Mouse (Mus musculus) kidney, postnatal 4 days (tissue): ENCODE measurements at regions not wholly inside any gene's neighbourhood (a gene's known extent, or its start where the extent isn't known, plus 50 kb on each side); places are given as distances from the start of the nearest gene placed in this dataset.

Experiments used
- DNase-seq, 2 experiments: peaks; one replicate each; pipeline ENCODE4 v3.0.0; 2021; ENCODE audit warnings: mixed read lengths in 2 of 2

- no peak for DNase-seq
These were observed 60.8 kb downstream of the Mis18a start for GRCm38 (mm10) chr16:90666271-90666986.

DNA sequence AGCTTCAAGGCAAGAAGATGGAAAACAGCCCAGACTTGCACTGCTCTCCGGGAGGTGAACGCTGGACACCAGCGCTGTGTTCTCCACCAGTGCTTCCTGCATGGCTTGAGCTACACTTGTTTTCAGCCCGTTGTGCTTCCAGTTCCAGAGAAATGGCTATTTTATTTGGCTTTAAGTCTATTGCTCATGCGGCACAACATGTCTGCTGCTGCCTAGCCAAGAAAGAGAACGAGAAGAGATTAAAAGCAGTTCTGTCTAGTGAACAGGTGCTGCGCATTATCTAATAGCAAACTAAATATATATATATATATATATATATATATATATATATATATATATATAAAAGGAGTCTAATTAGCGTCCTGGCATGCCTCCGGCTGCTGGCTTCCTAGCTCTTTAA, 63.1 kb downstream of the Mis18a start:
- no peak for DNase-seq

- DNase-seq = no peak
These were observed 69.2 kb downstream of the Mis18a start for GRCm38 (mm10) chr16:90658050-90658449.

DNA sequence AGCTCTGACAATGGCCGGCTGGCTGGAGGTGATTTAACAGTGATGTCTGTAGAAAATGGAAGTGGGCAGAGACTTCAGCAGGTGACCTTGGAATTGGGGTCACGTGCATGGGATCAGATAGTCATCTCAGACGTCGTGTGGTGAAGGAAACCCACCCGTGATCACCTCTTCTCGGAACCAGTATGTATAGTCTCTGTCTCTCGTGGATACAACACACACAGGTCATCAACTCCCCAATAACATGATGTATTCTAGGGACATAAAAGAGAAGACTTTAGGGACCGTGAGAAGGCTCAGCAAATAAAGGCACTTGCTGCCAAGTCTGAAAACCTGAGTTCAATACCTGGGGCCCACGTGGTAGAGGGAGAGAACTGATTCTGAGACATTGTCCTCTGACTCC, 70.2 kb downstream of the Mis18a start:
- DNase-seq = no peak

DNA sequence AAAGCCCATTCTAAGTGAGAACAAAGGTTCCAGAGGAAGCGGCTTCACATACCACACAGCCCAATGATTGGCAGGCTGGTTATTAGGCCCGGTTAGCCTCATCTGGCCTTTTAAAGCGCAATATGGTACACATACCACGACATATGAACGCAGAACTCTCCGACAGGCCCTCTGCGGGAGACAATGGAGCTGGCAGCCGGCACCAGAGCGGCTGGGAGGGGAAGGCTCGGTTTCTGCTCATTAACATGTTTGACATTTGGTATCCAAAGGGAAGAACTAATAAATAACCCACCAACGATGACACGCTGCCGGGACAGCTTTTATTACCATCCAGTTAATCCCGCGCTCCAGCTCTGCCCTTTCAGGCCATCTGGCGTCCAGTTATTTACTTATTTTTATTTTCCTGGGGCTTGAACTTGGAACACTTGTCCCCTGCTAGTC, 70.6 kb downstream of the Mis18a start:
- DNase-seq = peak; percentile 66 to 71

DNA sequence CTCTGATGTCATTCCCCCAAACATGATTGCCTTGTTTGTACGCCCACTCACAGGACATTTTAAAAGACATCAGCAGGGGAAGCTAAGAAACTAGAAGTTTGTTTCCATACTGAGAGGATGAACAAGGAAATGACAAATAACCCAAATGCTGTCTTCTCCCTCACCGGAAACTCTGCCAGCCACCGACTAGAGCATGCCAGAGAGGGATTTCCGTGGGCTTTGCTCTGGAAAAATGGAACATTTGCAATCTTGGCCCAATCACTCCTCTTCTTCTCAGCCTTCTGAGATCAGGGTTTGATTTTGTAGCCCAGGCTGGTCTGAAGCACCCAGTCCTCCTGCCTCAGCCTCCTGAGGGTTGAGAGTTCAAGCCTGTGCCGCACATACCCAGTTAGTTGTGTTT, 72.4 kb downstream of the Mis18a start:
- DNase-seq = no peak

DNA sequence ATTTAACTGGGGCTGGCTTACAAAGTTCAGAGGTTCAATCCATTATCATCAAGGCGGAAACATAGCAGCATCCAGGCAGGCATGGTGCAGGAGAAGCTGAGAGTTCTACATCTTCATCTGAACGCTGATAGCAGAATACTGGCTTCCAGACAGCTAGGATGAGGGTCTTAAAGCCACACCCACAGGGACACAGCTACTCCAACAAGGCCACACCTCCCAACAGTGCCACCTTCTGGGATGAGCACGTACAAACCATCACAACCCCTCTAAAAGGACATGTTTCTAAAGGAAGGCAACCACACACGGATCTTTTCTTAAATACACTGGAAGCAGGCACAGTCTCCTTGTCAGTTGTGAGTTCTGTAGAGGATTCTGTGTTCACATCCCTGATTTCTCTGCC, 74.4 kb downstream of the Mis18a start:
- peak in 1 of 2 experiments; percentile 7 for DNase-seq

- DNase-seq = no peak
These were observed 79.0 kb downstream of the Mis18a start for GRCm38 (mm10) chr16:90648161-90648560.

DNA sequence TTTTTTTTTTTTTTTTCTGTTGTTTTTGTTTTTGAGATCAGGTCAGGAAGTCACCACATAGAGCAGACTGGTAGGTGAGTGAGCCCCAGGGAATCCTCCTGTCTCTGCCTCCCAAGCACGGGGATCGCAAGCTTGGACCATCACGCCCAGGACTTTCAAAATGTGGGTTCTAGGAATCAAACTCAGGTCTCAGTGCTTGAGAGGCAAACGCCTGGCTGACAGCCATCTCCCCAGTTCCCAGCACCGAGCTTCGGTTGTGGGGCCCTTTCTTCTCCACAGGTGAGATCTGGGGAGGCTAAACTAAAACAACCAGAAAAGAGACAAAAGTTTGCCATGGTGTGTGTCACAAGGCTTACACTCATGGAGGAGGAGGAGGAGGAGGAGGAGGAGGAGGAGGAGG, 84.5 kb downstream of the Mis18a start:
- DNase-seq = no peak

DNA sequence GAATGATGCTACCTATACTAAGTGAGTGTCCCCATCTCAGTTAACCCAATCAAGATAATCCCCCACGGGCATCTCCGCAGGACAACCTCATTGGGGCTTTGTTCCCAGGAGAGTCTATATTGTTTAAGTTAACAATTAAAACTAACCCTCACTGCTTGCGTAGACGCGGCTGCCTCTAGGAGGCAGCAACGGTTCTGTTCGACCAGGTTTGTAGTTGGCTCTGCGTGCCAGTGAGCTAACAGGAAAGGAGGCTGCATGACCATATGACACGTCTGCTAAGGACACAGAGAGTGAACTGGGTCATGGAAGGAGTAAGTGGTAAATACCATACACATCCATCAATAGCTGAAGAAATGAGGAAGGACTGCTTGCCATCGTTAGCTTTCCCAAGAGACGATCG, 92.0 kb downstream of the Mis18a start:
- DNase-seq = peak in 1 of 2 experiments; percentile 7

DNA sequence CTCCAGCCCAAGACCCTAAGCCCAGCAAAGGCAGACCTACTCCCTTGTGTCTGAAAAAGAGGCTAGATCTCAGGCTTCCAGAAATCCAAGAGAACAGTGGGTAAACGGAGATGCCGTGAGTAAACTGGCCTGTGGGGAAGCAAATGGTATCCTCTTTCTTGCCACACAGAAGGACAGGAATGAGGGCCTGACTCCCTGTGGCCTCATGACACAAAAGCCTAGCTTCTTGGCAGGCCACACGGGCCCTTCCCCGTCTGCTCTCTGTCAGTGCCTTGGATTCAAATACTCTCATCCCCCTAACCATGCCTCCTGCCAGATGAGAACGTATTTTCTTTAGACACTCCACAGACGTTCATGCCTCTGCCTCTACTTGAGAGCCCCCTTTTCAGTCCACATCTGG, 97.2 kb downstream of the Mis18a start:
- DNase-seq = peak; percentile 40 to 60

- DNase-seq = peak; percentile 64 to 76
These were observed 97.9 kb downstream of the Mis18a start for GRCm38 (mm10) chr16:90629121-90629930.

DNA sequence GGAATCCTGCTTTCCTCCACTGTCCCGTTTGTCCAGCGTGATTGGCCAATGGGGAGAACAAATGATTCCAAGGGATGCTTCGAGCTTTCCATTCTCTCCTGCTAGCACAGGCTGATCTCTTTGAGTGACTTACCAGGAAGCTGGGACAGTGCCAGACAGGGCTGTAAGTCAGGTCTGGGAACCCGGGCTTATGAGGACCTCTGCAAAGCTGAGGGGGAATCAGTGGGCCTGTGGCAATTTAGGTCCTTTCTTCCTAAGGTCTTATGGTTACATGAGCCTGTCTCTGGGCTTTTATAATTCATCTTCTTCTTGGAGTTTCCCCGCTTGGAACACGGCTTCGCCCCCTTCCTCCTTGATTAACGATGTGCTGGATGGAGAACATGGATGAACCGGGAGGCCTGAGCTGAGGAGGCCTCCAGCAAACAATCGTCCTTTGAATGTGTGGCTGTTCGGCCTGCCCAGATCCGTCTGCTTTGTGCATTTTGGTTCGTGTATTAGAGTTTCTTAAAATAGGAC, 98.5 kb downstream of the Mis18a start:
- peak; percentile 51 to 58 for DNase-seq

GRCm38 (mm10) chr16:90626035-90626670, 101.1 kb downstream of the Mis18a start:
- DNase-seq = no peak

GRCm38 (mm10) chr16:90625301-90626034, 101.7 kb downstream of the Mis18a start:
- peak in 1 of 2 experiments; percentile 6 for DNase-seq

DNA sequence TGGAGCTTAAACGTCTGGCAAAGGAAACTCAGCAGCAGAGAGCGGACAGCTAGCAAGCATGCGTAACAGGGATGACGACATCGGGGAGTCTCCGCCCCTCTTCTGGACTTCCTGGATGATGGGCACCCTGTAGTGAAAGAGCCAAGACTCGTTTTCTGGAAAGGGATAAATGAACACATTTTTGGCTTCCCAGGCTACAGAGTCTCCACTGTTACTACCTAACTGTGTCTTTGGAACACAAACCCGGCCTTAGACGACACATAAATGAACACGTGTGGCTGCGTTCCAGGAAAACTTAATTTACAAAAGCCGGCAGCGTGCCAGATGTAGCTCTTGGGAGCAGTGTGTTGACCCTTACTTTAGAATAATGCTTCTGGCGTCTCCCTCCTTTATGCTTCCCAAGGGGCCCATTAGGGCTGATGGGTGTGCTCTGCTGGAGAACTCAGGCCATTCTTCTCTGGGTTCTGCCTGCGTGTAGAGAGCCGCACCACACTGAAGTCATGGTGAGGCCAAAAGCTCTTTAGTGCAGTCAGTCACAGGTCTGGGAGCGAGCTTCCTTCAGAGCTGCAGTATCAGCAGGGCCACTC, 103.1 kb downstream of the Mis18a start:
- DNase-seq = peak; percentile 83 to 88

- DNase-seq = peak in 1 of 2 experiments; percentile 23
These were observed 104.5 kb downstream of the Mis18a start for GRCm38 (mm10) chr16:90622677-90623225.

- DNase-seq = no peak
These were observed 105.3 kb downstream of the Mis18a start for GRCm38 (mm10) chr16:90621761-90622411.

GRCm38 (mm10) chr16:90619565-90620311, 107.5 kb downstream of the Mis18a start:
- peak; percentile 48 to 62 for DNase-seq

DNA sequence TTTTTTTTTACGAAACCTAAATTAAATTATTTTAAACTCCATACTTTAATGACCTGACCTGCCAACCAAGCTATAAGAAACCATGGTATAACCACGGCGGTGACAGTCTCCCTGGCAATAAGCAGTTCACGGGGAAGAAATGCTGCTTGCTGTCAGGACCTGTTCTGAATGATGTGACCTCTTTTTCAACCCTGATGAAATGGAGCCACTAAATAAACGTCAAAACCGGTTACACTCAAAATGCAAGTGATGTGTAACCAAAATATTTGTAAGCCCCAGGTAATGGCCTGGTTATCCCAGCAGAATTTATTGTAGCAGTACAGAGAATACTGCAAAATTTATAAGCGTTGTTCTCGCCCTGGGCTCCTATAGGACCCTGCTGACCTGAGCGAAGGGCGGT, 111.4 kb downstream of the Mis18a start:
- no peak for DNase-seq

DNA sequence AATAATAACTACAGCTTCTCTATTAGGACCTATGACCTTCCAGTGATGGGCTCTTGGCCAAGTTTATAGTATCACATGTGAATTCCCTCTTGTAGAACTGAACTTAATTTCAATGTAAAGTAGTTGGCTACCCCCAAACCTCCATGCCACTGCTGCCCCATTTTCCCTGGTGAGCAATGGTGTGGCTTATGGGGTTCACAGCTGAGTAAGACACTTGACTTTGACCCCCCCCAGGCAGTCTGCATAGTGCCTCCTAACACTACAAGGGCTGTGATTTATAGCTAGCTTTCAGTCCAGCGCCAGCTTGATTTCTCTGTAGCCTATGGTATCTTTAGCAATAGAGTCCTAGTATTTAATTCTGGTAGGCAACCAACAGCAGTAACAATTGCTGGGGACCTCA, 113.1 kb downstream of the Mis18a start:
- no peak for DNase-seq
